Mouse (Mus musculus) kidney, postnatal 36 days (tissue): Measurements from ENCODE around the gene Gm21977.
"Not testable (repeated sequence)": the region's sequence is repeated elsewhere in the genome, so short reads cannot be mapped to it uniquely, and the experiment has no call there.

Source experiments
- DNase-seq, 2 experiments: peaks; one replicate each; pipeline ENCODE4 v3.0.0; 2021 to 2022; ENCODE audit warnings: mixed read lengths in 2 of 2

Gene Gm21977

GRCm38 (mm10) chr14:42853377-42853776 lies at the start of gene Gm21977:
Gene Gm21977, minus strand, starts transcription at chr14:42853477.
- not testable (repeated sequence) for DNase-seq
